Mouse (Mus musculus) heart, embryonic 11.5 days (tissue): ENCODE results near the gene Pdxdc1. TPM values are rescaled to one million over a fixed set of nuclear protein-coding genes. Genes with fewer than 3 reads are reported as not detected.
A peak's percentile ranks its signal among the peaks of the same experiment; 100 is the strongest.

ENCODE experiments used
- ATAC-seq: fragments of 200-750 bp; cut with Nextera tagmentation; replicated peaks from 2 replicates; pipeline ENCODE4 v1.8.0; 2017; ENCODE audit warnings: moderate library complexity; ENCODE audit not compliant: insufficient number of reproducible peaks, low FRiP score, low TSS enrichment
- H3K27ac ChIP-seq: fragments of 300-500 bp; sonication (generic); 2 replicates; pipeline ENCODE4 v1.5.1; 2014; ENCODE audit warnings: mild to moderate bottlenecking, low read depth, low read length
- H3K27me3 ChIP-seq: fragments of 300-500 bp; sonication (generic); 2 replicates; pipeline ENCODE4 v1.6.1; 2014; ENCODE audit warnings: mild to moderate bottlenecking, low read length, mixed read lengths; ENCODE audit not compliant: control insufficient read depth, insufficient read depth
- H3K36me3 ChIP-seq: fragments of 300-500 bp; sonication (generic); 2 replicates; pipeline ENCODE4 v1.6.1; 2014; ENCODE audit warnings: mild to moderate bottlenecking, low read length, moderate library complexity, mixed read lengths; ENCODE audit not compliant: control insufficient read depth, insufficient read depth
- H3K4me1 ChIP-seq: fragments of 300-500 bp; sonication (generic); 2 replicates; pipeline ENCODE4 v1.6.1; 2014; ENCODE audit warnings: low read length; ENCODE audit not compliant: control insufficient read depth, insufficient read depth
- H3K4me2 ChIP-seq: fragments of 300-500 bp; sonication (generic); 2 replicates; pipeline ENCODE4 v1.6.1; 2014; ENCODE audit warnings: mild to moderate bottlenecking, moderate library complexity
- H3K4me3 ChIP-seq: fragments of 300-500 bp; sonication (generic); 2 replicates; pipeline ENCODE4 v1.5.1; 2014; ENCODE audit warnings: low read depth, low read length
- H3K9ac ChIP-seq: fragments of 300-500 bp; sonication (generic); 2 replicates; pipeline ENCODE4 v1.6.1; 2014; ENCODE audit warnings: mild to moderate bottlenecking, low read depth, low read length, moderate library complexity
- H3K9me3 ChIP-seq: fragments of 300-500 bp; sonication (generic); replicated peaks from 2 replicates; pipeline ENCODE4 v1.6.1; 2016; ENCODE audit warnings: low read length; ENCODE audit not compliant: control insufficient read depth
- WGBS: fragments of 180-500 bp; shearing (Covaris S2); extraction: QIAGEN DNeasy Blood & Tissue Kit; methylation state at CpG from one replicate; pipeline ENCODE4 v1.1.7; 2014; ENCODE audit not compliant: insufficient replicate concordance; 5-methylcytosine and 5-hydroxymethylcytosine counted together
- polyA plus RNA-seq: library from polyadenylated mRNA; unstranded; fragments of >200 nt; fragmentation: Nextera tagmentation; extraction: Ambion mirVana; gene quantifications from 2 replicates; pipeline ENCODE4 v1.2.1, GENCODE M21; 2014

Gene Pdxdc1
- polyA plus RNA-seq, 1 experiment from 2014 or later = 64.6 TPM

DNA sequence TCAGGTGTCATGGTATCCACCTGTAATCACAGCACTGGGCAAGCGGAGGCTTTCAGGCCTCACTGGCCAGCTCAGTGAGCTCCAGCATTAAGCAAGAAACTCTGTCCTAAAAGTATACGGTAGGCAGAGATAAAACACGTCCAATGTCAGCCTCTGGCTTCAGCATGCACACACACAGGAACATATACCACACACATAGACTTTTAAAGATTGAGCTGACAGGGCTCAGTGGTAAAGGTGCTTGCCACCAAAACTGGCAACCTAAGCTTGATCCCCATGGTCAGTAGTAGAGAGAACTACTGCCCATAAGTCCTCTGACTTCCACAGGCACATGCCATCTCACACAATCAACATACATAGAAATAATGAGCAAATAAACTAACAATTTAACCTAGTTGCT, 62.0 kb downstream of the Pdxdc1 start:
- Histone ChIP-seq H3K9ac (no peak overlapping the region), H3K36me3 (peaks cover 40% of the 10 kb centered on the region), H3K9me3 (no peaks in the 10 kb centered on the region), H3K27ac (no peak overlapping the region), H3K4me1 (no peaks in the 10 kb centered on the region), H3K4me3 (no peak overlapping the region), H3K4me2 (no peak overlapping the region), H3K27me3 (no peaks in the 10 kb centered on the region)
- no peak for ATAC-seq
- WGBS = 84% methylated on average over 3 of the region's 3 CpGs

DNA sequence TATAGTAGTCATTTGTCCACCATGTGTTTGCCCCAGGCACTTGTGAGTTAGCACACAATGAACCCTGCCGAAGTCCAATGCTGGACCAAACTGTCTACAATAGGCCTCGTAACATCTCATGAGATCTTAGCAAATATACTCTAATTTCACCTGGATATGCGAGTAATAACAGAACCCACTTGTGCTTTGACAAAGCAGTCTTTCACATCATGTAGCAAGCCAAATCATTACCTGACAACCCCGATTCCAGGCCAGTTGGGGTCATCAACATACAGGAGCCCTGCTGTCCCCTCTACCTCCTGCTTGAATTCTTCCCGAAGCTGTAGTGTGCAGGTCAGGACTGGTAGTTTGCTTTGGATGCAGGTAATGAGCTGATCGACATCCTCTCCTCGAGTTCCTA, 62.9 kb downstream of the Pdxdc1 start:
- Histone ChIP-seq H3K4me3 (no peak overlapping the region), H3K4me2 (no peak overlapping the region), H3K36me3 (peaks cover 34% of the 10 kb centered on the region), H3K9ac (no peak overlapping the region), H3K27me3 (no peaks in the 10 kb centered on the region), H3K27ac (no peak overlapping the region), H3K4me1 (no peaks in the 10 kb centered on the region), H3K9me3 (no peaks in the 10 kb centered on the region)
- ATAC-seq = no peak
- whole genome bisulfite sequencing = 91% methylated on average over 7 of the region's 7 CpGs

DNA sequence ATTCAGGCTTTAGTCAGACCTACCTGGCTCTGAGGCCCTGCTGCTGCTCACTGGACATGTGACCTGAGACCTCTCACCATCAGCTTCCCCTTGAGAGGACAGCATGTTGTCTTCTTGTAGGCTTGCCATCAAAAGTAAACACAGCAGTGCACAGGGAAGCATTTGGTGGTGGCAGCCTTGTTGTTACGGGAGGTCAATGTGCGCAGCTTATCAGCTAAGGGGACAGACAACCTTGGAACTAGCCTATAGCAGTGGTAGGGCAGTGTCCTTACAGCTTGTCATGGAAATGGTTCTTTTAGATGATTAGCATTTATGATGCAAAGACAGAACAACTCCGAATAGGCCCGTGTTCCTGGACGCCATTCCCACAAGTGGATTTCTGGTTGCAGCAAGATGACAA, 68.5 kb downstream of the Pdxdc1 start:
- Histone ChIP-seq H3K4me2 (no peak overlapping the region), H3K27me3 (no peaks in the 10 kb centered on the region), H3K9ac (no peak overlapping the region), H3K36me3 (peaks cover 50% of the 10 kb centered on the region), H3K4me1 (no peaks in the 10 kb centered on the region), H3K9me3 (no peaks in the 10 kb centered on the region), H3K27ac (no peak overlapping the region), H3K4me3 (no peak overlapping the region)
- ATAC-seq = no peak
- whole genome bisulfite sequencing = 95% methylated on average over 5 of the region's 5 CpGs

DNA sequence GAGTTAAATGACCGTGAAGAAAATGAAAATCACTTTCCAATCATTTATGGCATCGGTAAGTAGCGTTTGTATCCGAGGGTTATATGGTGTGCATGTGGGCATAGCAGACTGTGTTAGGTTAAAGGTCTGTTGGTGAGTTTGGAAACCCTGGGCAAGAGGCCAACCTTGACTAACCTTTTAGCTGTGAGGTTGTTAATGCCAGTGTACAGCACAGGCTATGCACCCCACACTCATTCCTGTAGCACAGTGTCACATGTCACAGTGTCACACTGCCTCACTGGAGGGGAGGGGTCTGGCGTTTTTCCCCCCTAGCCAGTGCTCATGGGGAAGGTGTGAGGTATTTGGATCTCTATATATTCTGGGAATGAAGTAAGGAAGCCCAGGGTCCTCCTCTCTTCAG, 71.3 kb downstream of the Pdxdc1 start:
- H3K27ac ChIP-seq = no peak overlapping the region
- ATAC-seq = no peak
- H3K4me3 ChIP-seq = no peak overlapping the region
- no peak overlapping the region for H3K4me2 ChIP-seq
- WGBS = 88% methylated on average over 5 of the region's 5 CpGs
- H3K4me1 ChIP-seq = peaks cover 1% of the 10 kb centered on the region; the same call in 1 of the 2 replicates
- no peaks in the 10 kb centered on the region for H3K9me3 ChIP-seq
- peaks cover 45% of the 10 kb centered on the region for H3K36me3 ChIP-seq
- no peak overlapping the region for H3K9ac ChIP-seq
- no peaks in the 10 kb centered on the region for H3K27me3 ChIP-seq

DNA sequence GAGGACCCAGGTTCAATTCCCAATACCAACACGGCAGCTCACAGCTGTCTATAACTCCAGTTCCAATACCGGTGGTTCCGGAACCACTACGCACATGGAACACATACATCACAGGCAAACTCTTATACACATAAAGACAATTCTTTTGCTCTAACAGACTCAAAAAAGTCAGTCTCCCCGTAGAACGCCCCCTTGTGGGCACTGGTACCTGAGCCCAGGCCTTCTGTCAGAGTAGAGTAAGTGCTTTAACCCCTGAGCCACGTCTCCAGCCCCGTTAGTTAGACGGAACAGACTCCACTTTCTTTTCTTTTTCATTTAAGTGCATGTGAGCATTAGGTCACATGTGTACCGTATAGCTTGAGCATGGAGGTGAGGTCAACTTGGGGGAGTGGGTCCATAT, 72.5 kb downstream of the Pdxdc1 start:
- no peaks in the 10 kb centered on the region for H3K27me3 ChIP-seq
- H3K27ac ChIP-seq = no peak overlapping the region
- no peaks in the 10 kb centered on the region for H3K9me3 ChIP-seq
- ATAC-seq = no peak
- no peak overlapping the region for H3K9ac ChIP-seq
- H3K4me3 ChIP-seq = no peak overlapping the region
- H3K4me2 ChIP-seq = no peak overlapping the region
- WGBS = 84% methylated on average over 10 of the region's 10 CpGs
- H3K4me1 ChIP-seq = peaks cover 13% of the 10 kb centered on the region
- H3K36me3 ChIP-seq = peaks cover 42% of the 10 kb centered on the region

DNA sequence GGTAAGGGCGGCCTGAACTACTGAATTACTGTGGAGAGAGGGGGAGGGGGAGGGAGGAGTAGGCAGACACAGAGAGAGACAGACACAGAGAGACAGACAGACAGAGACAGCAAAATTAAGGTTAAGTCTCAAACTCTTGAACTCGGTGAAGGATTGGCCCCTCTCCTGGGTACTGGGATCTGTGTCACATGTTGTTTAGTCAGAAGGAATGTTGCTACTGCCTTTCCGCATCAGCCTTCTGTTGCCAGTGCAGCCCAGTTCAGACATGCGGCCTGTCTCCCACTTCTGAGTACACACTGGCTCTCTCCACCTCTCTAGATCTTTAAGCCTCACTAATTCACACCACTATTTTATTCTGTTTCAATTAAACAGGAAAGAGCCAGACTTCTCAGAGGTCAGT, 76.4 kb downstream of the Pdxdc1 start:
- H3K9ac ChIP-seq = no peak overlapping the region
- no peak overlapping the region for H3K27ac ChIP-seq
- 79% methylated on average over 4 of the region's 4 CpGs for WGBS
- no peaks in the 10 kb centered on the region for H3K27me3 ChIP-seq
- H3K4me1 ChIP-seq = peaks cover 13% of the 10 kb centered on the region
- ATAC-seq = no peak
- no peak overlapping the region for H3K4me3 ChIP-seq
- H3K9me3 ChIP-seq = no peaks in the 10 kb centered on the region
- no peak overlapping the region for H3K4me2 ChIP-seq
- peaks cover 27% of the 10 kb centered on the region for H3K36me3 ChIP-seq

DNA sequence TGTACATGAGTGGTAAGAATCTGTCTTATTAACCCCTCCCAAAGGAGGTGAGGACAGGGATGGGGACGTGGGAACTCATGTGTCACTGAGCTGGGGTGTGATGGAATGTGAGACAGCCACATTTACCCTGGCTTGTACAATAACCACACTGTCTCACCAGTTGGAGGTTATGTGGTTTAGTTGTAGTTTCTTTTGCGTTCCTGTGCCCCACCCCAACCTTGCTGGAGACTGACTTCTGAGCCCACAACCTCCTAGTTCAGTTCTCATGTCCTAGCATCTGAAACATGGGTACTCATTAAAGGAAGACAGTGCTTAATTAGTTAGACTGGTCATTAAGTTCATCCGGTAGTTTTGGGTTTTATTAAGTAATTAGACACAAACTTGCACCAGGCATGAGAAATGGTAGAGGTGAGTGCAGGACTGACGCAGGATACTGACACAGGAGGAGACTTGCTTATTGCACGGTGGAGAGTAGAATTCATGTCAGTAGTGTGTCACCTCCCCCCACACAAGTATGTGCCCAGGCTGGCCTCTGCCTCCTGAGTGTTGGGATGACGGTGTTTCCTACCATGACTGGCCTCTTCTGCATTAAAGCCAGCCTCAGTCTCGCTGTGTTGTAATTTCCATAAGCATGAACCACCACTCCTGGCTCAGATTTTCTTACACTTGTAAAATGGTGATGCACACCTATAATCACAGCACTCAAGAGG, 77.0 kb downstream of the Pdxdc1 start:
- peaks cover 13% of the 10 kb centered on the region for H3K4me1 ChIP-seq
- no peak for ATAC-seq
- H3K4me3 ChIP-seq = no peak overlapping the region
- H3K9me3 ChIP-seq = no peaks in the 10 kb centered on the region
- no peak overlapping the region for H3K4me2 ChIP-seq
- no peak overlapping the region for H3K27ac ChIP-seq
- WGBS = 63% methylated on average over 7 of the region's 7 CpGs
- H3K36me3 ChIP-seq = peaks cover 23% of the 10 kb centered on the region
- H3K27me3 ChIP-seq = no peaks in the 10 kb centered on the region
- no peak overlapping the region for H3K9ac ChIP-seq

DNA sequence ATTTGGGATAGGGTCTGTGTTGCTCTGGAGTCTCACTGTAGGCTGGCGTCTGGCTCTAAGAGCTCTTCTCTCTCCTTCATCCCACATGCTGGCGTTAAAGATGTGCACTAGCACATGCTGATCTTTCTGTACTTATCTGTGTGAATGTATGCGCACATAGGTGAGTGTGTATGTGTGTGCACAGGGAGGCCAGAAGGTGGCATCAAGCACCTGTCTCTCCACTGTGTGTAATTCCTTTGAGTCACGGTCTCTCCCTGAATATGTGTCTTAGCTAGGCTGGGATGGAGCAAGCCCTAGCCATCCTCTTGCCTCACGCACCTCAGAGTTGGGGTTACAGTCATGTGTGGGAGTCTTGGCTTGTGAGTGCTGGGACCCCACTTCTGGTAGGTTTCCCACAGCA, 82.2 kb downstream of the Pdxdc1 start:
- peaks cover 13% of the 10 kb centered on the region for H3K4me1 ChIP-seq
- H3K27me3 ChIP-seq = no peaks in the 10 kb centered on the region
- peak overlapping the region; percentile 92; the same call in 1 of the 2 replicates for H3K4me2 ChIP-seq
- no peak for ATAC-seq
- no peaks in the 10 kb centered on the region for H3K9me3 ChIP-seq
- H3K36me3 ChIP-seq = peaks cover 4% of the 10 kb centered on the region; the same call in 1 of the 2 replicates
- H3K27ac ChIP-seq = no peak overlapping the region
- no peak overlapping the region for H3K9ac ChIP-seq
- WGBS = 88% methylated on average over 5 of the region's 5 CpGs
- H3K4me3 ChIP-seq = no peak overlapping the region
